In the genomic region with DNA sequence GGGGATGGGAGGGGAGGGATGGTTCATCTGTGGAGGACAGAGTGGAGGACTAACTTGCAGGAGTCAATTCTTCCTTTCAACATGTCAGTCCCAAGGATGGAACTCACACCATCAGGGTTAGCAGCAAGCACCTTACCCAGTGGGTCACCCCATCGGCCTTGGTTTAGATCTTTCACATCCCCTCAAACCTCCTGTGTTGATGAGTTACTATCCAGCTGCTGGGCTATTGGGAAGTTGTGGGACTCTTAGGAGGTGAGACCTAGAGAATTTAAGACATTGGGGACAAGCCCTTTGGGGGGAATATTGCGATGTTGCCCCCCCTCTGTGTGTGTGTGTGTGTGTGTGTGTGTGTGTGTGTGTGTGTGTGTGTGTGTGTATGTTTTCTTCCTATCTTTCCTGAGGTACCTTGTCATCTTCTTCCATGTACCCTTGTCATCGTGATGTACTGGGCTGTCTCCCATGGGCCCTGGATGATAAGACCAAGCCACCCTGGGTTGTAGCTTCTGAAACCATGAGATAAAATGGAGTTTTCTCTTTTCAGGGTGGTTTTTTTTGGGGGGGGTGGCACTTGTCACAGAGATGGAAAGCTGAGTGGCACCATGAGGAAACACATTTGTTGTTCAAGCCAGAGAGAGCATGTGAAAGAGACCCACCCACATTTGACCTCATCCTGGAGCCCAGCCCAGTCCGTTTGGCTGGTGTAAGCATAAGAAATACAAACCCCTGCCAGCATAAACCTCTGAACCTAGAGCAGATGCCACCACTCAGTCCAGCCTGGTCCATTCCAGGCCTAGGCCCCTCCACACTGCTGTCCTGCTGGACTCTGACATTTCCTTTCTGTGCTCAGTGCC, we compare ENCODE assay signal across 7 mouse cellular contexts.
DNase-seq lines count a peak whose midpoint lies in the region; ATAC-seq and TF ChIP-seq lines count a peak whose summit lies in the region.

No protein-coding gene starts in this region.

- intact Hi-C loops in heart, postnatal 25 days (cut with DNase I), result no loop called here

- H3K9ac ChIP-seq in forebrain, embryonic 12.5 days, result no peak overlapping the region

- 66% methylated on average over 4 of the region's 4 CpGs for WGBS in bone marrow, adult 2 months
- WGBS in forebrain, embryonic 12.5 days, result 87% methylated on average over 4 of the region's 4 CpGs

- H3K4me3 ChIP-seq in bone marrow, adult 2 months (replicated peaks; ENCODE audit: control insufficient read depth, low read depth, low read length), result no peak overlapping the region
- H3K4me3 ChIP-seq in forebrain, embryonic 12.5 days (replicated peaks), result no peak overlapping the region

- H3K4me1 ChIP-seq in bone marrow, adult 2 months (ENCODE audit: control insufficient read depth, insufficient read depth, low read length), result peaks cover 3% of the 10 kb centered on the region; the same call in 1 of the 2 replicates
- peaks cover 25% of the 10 kb centered on the region for H3K4me1 ChIP-seq in forebrain, embryonic 12.5 days

- H3K9me3 ChIP-seq in forebrain, embryonic 12.5 days, result no peaks in the 10 kb centered on the region

- TF ChIP-seq CTCF in bone marrow, adult 2 months (IDR thresholded peaks at IDR 0.05; ENCODE audit: control insufficient read depth, insufficient read depth, low read length), result no peak

- 0 out of 2 replicates have a peak, but pooled peaks have one; percentile 30 for ATAC-seq in forebrain, embryonic 12.5 days (ENCODE audit: low FRiP score)
- peak; percentile 97 for ATAC-seq in megakaryocyte-erythroid progenitor cell, adult 5-6 weeks (replicated peaks; ENCODE audit: low FRiP score, low TSS enrichment, poor library complexity, severe bottlenecking)

- no peak overlapping the region for H3K4me2 ChIP-seq in forebrain, embryonic 12.5 days

- H3K36me3 ChIP-seq in forebrain, embryonic 12.5 days (replicated peaks), result no peaks in the 10 kb centered on the region

- H3K27me3 ChIP-seq in forebrain, embryonic 12.5 days, result no peaks in the 10 kb centered on the region

- peak; percentile 93 for DNase-seq in MN1 (ENCODE audit: low spot score)
- peak; percentile 54 for DNase-seq in heart, postnatal 25 days (ENCODE audit: low spot score)
- DNase-seq in layer of hippocampus, adult 8-10 months (ENCODE audit: low spot score in 2 of 2), result peak; percentile 52 to 62
- no peak for DNase-seq in thymus, postnatal 0 days (ENCODE audit: low spot score)

- H3K27ac ChIP-seq in bone marrow, adult 2 months (ENCODE audit: control insufficient read depth, insufficient read depth, low read depth, low read length, poor library complexity), result peak overlapping the region; percentile 92
- H3K27ac ChIP-seq in forebrain, embryonic 12.5 days, result peak overlapping the region; percentile 59; the same call in 1 of the 2 replicates

- TF ChIP-seq POLR2A in bone marrow, adult 2 months (IDR thresholded peaks at IDR 0.05; ENCODE audit: borderline replicate concordance, control insufficient read depth, low read depth, low read length), result no peak
